8 mouse cellular contexts compared by ENCODE assay signal in genomic region chr14:54817791-54818190, GRCm38 (mm10). TPM values are rescaled to one million over a fixed set of nuclear protein-coding genes. Genes with fewer than 3 reads are reported as not detected.
DNase-seq lines count a peak whose midpoint lies in the region; ATAC-seq and TF ChIP-seq lines count a peak whose summit lies in the region.
"Had no signal": no experiment of that assay in that cellular context is flagged by ENCODE, and none has a peak within 500 bp of the region (broad histone marks: within the 10 kb centered on the region; RNA-seq: fewer than 3 reads in every experiment).

No protein-coding gene starts in this region.

- peak; percentile 16 for DNase-seq in hindbrain, embryonic 11.5 days (ENCODE audit: low spot score)
- DNase-seq in ES-CJ7 (ENCODE audit: low read depth, low spot score) = peak; percentile 64
- peak; percentile 44 to 53 for DNase-seq in adrenal gland, postnatal 36 days
- peak; percentile 24 for DNase-seq in fibroblast of lung, adult 2 months (ENCODE audit: low read depth)
- peak in 1 of 3 experiments; percentile 20 for DNase-seq in liver, embryonic 14.5 days (ENCODE audit: low read depth in 3 of 3, low spot score in 3 of 3)
- DNase-seq in testis, postnatal 14 days (ENCODE audit: low spot score) = no peak

- no peak overlapping the region for H3K9ac ChIP-seq in hindbrain, embryonic 11.5 days (ENCODE audit: low read depth, low read length)
- no peak overlapping the region for H3K9ac ChIP-seq in hindbrain, embryonic 12.5 days
- H3K9ac ChIP-seq in liver, embryonic 14.5 days (replicated peaks) = no peak overlapping the region
- H3K9ac ChIP-seq: embryonic facial prominence, embryonic 15.5 days had no signal

- no peaks in the 10 kb centered on the region for H3K27me3 ChIP-seq in hindbrain, embryonic 11.5 days (ENCODE audit: control insufficient read depth, insufficient read depth, low read length)
- H3K27me3 ChIP-seq in hindbrain, embryonic 12.5 days = no peaks in the 10 kb centered on the region
- H3K27me3 ChIP-seq in liver, embryonic 14.5 days (ENCODE audit: control insufficient read depth, insufficient read depth, low read length) = no peaks in the 10 kb centered on the region
- H3K27me3 ChIP-seq: embryonic facial prominence, embryonic 15.5 days had no signal

- ATAC-seq in hindbrain, embryonic 11.5 days (ENCODE audit: low FRiP score) = no peak
- ATAC-seq in hindbrain, embryonic 12.5 days (ENCODE audit: low FRiP score) = no peak
- ATAC-seq in liver, embryonic 14.5 days (ENCODE audit: insufficient read depth) = no peak

- H3K27ac ChIP-seq in hindbrain, embryonic 11.5 days (ENCODE audit: low read depth, low read length) = no peak overlapping the region
- no peak overlapping the region for H3K27ac ChIP-seq in hindbrain, embryonic 12.5 days
- H3K27ac ChIP-seq in liver, embryonic 14.5 days = no peak overlapping the region
- H3K27ac ChIP-seq: embryonic facial prominence, embryonic 15.5 days had no signal

- no peak overlapping the region for H3K4me3 ChIP-seq in hindbrain, embryonic 11.5 days (ENCODE audit: low read depth, low read length)
- no peak overlapping the region for H3K4me3 ChIP-seq in hindbrain, embryonic 12.5 days
- no peak overlapping the region for H3K4me3 ChIP-seq in liver, embryonic 14.5 days (ENCODE audit: insufficient read depth in 1 of 2, low read depth in 2 of 2, low read length in 2 of 2)
- H3K4me3 ChIP-seq: embryonic facial prominence, embryonic 15.5 days had no signal

- H3K4me2 ChIP-seq in hindbrain, embryonic 11.5 days (replicated peaks; ENCODE audit: low read depth, low read length) = no peak overlapping the region
- no peak overlapping the region for H3K4me2 ChIP-seq in hindbrain, embryonic 12.5 days (replicated peaks)
- no peak overlapping the region for H3K4me2 ChIP-seq in liver, embryonic 14.5 days (ENCODE audit: low read depth)
- H3K4me2 ChIP-seq: embryonic facial prominence, embryonic 15.5 days had no signal

- H3K36me3 ChIP-seq in hindbrain, embryonic 11.5 days (ENCODE audit: control insufficient read depth, insufficient read depth, low read length) = no peaks in the 10 kb centered on the region
- H3K36me3 ChIP-seq in hindbrain, embryonic 12.5 days = no peaks in the 10 kb centered on the region
- H3K36me3 ChIP-seq in liver, embryonic 14.5 days (replicated peaks; ENCODE audit: control insufficient read depth, insufficient read depth, low read depth) = no peaks in the 10 kb centered on the region
- H3K36me3 ChIP-seq: embryonic facial prominence, embryonic 15.5 days had no signal

- TF ChIP-seq CTCF in liver, embryonic 14.5 days (IDR thresholded peaks at IDR 0.05; ENCODE audit: low read depth) = peak; percentile 56

- no peaks in the 10 kb centered on the region for H3K9me3 ChIP-seq in hindbrain, embryonic 11.5 days (ENCODE audit: control insufficient read depth, low read length)
- H3K9me3 ChIP-seq in hindbrain, embryonic 12.5 days (replicated peaks) = no peaks in the 10 kb centered on the region
- no peaks in the 10 kb centered on the region for H3K9me3 ChIP-seq in liver, embryonic 14.5 days (ENCODE audit: control insufficient read depth, low read length)
- H3K9me3 ChIP-seq: embryonic facial prominence, embryonic 15.5 days had no signal

- TF ChIP-seq EP300 in liver, embryonic 14.5 days (IDR thresholded peaks at IDR 0.05; ENCODE audit: low read depth) = no peak

- H3K4me1 ChIP-seq in hindbrain, embryonic 11.5 days (replicated peaks; ENCODE audit: control insufficient read depth, insufficient read depth, low read length) = no peaks in the 10 kb centered on the region
- H3K4me1 ChIP-seq in hindbrain, embryonic 12.5 days = no peaks in the 10 kb centered on the region
- peaks cover 0 to 2% of the 10 kb centered on the region in 2 experiments; a peak in 2 of 4 replicates for H3K4me1 ChIP-seq in liver, embryonic 14.5 days (replicated peaks; ENCODE audit: control insufficient read depth in 2 of 2, insufficient read depth in 2 of 2, low read length in 1 of 2)
- H3K4me1 ChIP-seq: embryonic facial prominence, embryonic 15.5 days had no signal

- WGBS in hindbrain, embryonic 11.5 days = 43% methylated on average over 2 of the region's 2 CpGs
- WGBS in hindbrain, embryonic 12.5 days = 48% methylated on average over 2 of the region's 2 CpGs
- 36% methylated on average over 2 of the region's 2 CpGs for WGBS in liver, embryonic 14.5 days (ENCODE audit: insufficient replicate concordance)

RNA-seq across cellular contexts. Expression of gene Rnf212b, which starts 3.9 kb away (rescaled TPM):
- not detected in 2 replicates for polyA plus RNA-seq in hindbrain, embryonic 11.5 days (2014; fragmentation: Nextera tagmentation; extraction: Ambion mirVana)
- not detected in 2 replicates for polyA plus RNA-seq in hindbrain, embryonic 12.5 days (2016; fragmentation: Nextera tagmentation; extraction: Ambion mirVana)
- under 1 TPM; 0.43 to 0.56 TPM for total RNA-seq in adrenal gland, postnatal 36 days (2021)
- not detected in 2 replicates for polyA plus RNA-seq in liver, embryonic 14.5 days (2012; rRNA removed)
- polyA plus RNA-seq in liver, embryonic 14.5 days (2014; fragmentation: Nextera tagmentation; extraction: Ambion mirVana) = not detected in 2 replicates
- polyA plus RNA-seq: embryonic facial prominence, embryonic 15.5 days had no signal

RNA-seq across cellular contexts. Expression of gene Slc7a8, which starts 36.0 kb away (rescaled TPM):
- polyA plus RNA-seq in hindbrain, embryonic 11.5 days (2014; fragmentation: Nextera tagmentation; extraction: Ambion mirVana) = 2.8 and 3.3 TPM in 2 replicates
- polyA plus RNA-seq in hindbrain, embryonic 12.5 days (2016; fragmentation: Nextera tagmentation; extraction: Ambion mirVana) = 3.9 and 5.7 TPM in 2 replicates
- total RNA-seq in adrenal gland, postnatal 36 days (2021) = 10 to 100 TPM; 28.1 to 56.8 TPM
- polyA plus RNA-seq in liver, embryonic 14.5 days (2012; rRNA removed) = 3.3 and 3.6 TPM in 2 replicates
- 3.7 and 3.9 TPM in 2 replicates for polyA plus RNA-seq in liver, embryonic 14.5 days (2014; fragmentation: Nextera tagmentation; extraction: Ambion mirVana)

RNA-seq across cellular contexts. Expression of gene Homez, which starts 53.0 kb away (rescaled TPM):
- polyA plus RNA-seq in hindbrain, embryonic 11.5 days (2014; fragmentation: Nextera tagmentation; extraction: Ambion mirVana) = 11.0 and 14.2 TPM in 2 replicates
- 11.0 and 14.0 TPM in 2 replicates for polyA plus RNA-seq in hindbrain, embryonic 12.5 days (2016; fragmentation: Nextera tagmentation; extraction: Ambion mirVana)
- 10 to 100 TPM; 12.2 to 16.5 TPM for total RNA-seq in adrenal gland, postnatal 36 days (2021)
- 0.78 and 0.96 TPM in 2 replicates for polyA plus RNA-seq in liver, embryonic 14.5 days (2012; rRNA removed)
- 1.8 TPM in 2 replicates for polyA plus RNA-seq in liver, embryonic 14.5 days (2014; fragmentation: Nextera tagmentation; extraction: Ambion mirVana)

RNA-seq across cellular contexts. Expression of gene Ppp1r3e, which starts 59.6 kb away (rescaled TPM):
- 1.0 and 1.3 TPM in 2 replicates for polyA plus RNA-seq in hindbrain, embryonic 11.5 days (2014; fragmentation: Nextera tagmentation; extraction: Ambion mirVana)
- 0.48 and 1.5 TPM in 2 replicates for polyA plus RNA-seq in hindbrain, embryonic 12.5 days (2016; fragmentation: Nextera tagmentation; extraction: Ambion mirVana)
- total RNA-seq in adrenal gland, postnatal 36 days (2021) = 10 to 100 TPM; 17.8 to 19.2 TPM
- polyA plus RNA-seq in liver, embryonic 14.5 days (2012; rRNA removed) = 1.9 and 2.6 TPM in 2 replicates
- polyA plus RNA-seq in liver, embryonic 14.5 days (2014; fragmentation: Nextera tagmentation; extraction: Ambion mirVana) = 0.45 and 0.52 TPM in 2 replicates
